Mouse (Mus musculus): Measurements from ENCODE around the gene Lmtk2. TPM values are rescaled to one million over a fixed set of nuclear protein-coding genes. Genes with fewer than 3 reads are reported as not detected.
A peak's percentile ranks its signal among the peaks of the same experiment; 100 is the strongest.

Gene Lmtk2
- total RNA-seq, 2 experiments from 2014 or later = 26.0 to 27.2 TPM

- DNase-seq = no peak
- intact Hi-C loops (cut with DNase I) = loop anchor here (10.0 kb wide), 1 partner anchor 530 kb away; no protein-coding TSS in a partner anchor
These were observed 104.1 kb downstream of the Lmtk2 start for GRCm38 (mm10) chr5:144204303-144204702.

- DNase-seq = no peak
- intact Hi-C loops (cut with DNase I) = loop anchor here (10.0 kb wide), 1 partner anchor 530 kb away; no protein-coding TSS in a partner anchor
These were observed 104.7 kb downstream of the Lmtk2 start for GRCm38 (mm10) chr5:144204911-144205310.

- no peak for DNase-seq
- intact Hi-C loops (cut with DNase I) = loop anchor here (10.0 kb wide), 1 partner anchor 529 kb away; no protein-coding TSS in a partner anchor
These were observed 105.8 kb downstream of the Lmtk2 start for GRCm38 (mm10) chr5:144206069-144206468.

- intact Hi-C loops (cut with DNase I) = loop anchor here (10.0 kb wide), 1 partner anchor 527 kb away; no protein-coding TSS in a partner anchor
- peak; percentile 40 to 65 for DNase-seq
These were observed 107.2 kb downstream of the Lmtk2 start for GRCm38 (mm10) chr5:144207478-144207877.

DNA sequence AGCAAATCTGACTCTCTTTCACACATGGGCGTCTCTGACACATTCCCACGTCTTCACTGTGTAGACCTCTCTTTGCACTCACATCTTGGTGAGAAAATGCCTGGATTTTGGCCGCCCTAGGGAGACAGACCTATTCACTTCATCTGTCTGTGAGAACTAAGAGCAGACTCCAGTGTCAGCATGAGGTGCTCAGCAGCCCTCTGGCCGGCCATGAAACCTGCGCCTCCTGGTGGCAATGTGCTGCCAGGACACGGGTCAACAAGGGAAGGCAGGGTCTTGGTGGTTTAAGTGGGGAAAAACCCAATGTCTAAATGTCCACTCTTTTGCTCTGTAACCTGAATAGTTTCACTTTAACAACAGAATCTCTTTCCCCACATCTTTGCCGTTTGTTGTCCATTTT, 114.2 kb downstream of the Lmtk2 start:
- peak; percentile 45 to 70 for DNase-seq
- intact Hi-C loops (cut with DNase I) = loop anchor here (5.0 kb wide), 1 partner anchor 172 kb away; no protein-coding TSS in a partner anchor

- no peak for DNase-seq
- intact Hi-C loops (cut with DNase I) = no loop called here
These were observed 115.8 kb downstream of the Lmtk2 start for GRCm38 (mm10) chr5:144215992-144216391.

GRCm38 (mm10) chr5:144218061-144218460, 117.8 kb downstream of the Lmtk2 start:
- no peak for DNase-seq
- intact Hi-C loops (cut with DNase I) = no loop called here

DNA sequence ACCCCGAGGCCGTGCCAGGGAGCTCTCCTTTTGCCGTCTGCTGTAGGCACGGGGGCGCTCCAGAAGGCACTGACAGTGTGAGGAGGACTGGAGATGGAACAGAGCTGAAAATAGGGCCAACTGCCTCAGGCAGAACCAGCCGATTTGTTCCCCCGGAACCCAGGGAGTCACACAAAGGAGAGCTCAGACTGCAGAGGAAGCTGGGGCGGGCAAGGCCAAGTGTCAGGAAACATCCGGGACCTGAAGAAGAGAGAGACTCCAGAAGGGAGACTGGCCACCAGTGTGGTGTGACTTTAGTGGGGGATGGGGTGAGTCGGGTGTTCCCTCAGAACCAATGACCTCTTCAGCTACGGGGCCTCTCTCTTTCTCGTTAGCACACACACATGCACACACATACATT, 119.1 kb downstream of the Lmtk2 start:
- DNase-seq = no peak
- intact Hi-C loops (cut with DNase I) = no loop called here

GRCm38 (mm10) chr5:144219936-144220335, 119.7 kb downstream of the Lmtk2 start:
- no peak for DNase-seq
- intact Hi-C loops (cut with DNase I) = no loop called here

GRCm38 (mm10) chr5:144221305-144221704, 121.1 kb downstream of the Lmtk2 start:
- DNase-seq = no peak
- intact Hi-C loops (cut with DNase I) = no loop called here

DNA sequence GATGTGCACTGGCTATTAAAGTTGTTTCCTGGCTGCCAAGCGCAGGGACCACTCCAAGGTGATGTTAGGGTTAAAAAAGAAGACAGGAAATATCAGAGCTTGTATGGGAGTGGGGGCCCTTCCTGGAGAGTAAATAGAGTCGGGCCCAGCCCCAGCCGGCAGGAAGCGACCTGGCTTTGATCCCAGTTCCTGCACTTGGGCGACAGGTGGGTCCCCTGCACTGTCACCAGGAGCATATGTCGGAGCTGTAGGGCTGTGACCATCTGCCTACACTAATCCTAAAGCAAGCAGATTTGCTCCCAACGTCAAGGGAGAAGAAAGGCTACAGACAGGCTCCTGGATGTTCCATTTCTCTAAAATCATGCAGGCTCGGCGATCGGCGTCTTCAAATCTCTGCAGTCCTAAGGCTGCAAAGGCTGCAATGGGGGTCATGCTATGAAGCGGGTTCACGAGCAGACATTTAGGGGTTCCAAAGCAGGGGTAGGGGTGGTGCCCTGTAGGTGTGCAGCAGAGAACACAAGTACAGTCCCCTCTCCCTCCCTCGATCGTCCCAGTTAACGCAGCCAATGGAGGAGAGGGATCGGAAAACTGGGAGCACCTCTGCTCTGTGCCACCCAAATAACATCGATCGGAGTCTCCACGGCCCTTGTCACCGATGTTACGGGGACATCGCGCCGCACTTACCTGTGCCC, 122.7 kb downstream of the Lmtk2 start:
- intact Hi-C loops (cut with DNase I) = loop anchor here (2.0 kb wide), 1 partner anchor 30 kb away; no protein-coding TSS in a partner anchor
- DNase-seq = peak; percentile 64 to 66

DNA sequence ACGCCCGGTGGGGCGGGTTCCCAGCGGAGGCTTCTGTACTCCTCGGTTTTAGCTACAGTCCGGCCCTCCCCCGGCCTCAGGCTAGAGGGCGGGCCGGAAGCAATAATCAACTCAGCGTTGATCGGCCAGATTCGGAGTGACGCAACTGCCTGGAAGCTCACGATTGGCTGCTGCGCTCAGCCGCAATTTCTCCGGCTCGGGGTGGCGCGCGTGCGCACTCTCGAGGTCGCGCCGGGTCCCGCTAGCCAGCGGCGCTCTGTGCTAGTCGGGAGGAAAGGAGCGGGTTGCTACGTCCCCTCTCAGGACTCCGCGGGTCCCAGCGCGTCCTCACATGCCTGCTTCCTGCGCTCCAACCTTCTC, 123.2 kb downstream of the Lmtk2 start, which contains the start of gene Tecpr1:
Gene Tecpr1, minus strand, starts transcription at position 113 of the 360 bp plus-strand sequence.
- DNase-seq = peak; percentile 94 to 95
- intact Hi-C loops (cut with DNase I) = loop anchor here (2.0 kb wide), 1 partner anchor 29 kb away; no protein-coding TSS in a partner anchor

DNA sequence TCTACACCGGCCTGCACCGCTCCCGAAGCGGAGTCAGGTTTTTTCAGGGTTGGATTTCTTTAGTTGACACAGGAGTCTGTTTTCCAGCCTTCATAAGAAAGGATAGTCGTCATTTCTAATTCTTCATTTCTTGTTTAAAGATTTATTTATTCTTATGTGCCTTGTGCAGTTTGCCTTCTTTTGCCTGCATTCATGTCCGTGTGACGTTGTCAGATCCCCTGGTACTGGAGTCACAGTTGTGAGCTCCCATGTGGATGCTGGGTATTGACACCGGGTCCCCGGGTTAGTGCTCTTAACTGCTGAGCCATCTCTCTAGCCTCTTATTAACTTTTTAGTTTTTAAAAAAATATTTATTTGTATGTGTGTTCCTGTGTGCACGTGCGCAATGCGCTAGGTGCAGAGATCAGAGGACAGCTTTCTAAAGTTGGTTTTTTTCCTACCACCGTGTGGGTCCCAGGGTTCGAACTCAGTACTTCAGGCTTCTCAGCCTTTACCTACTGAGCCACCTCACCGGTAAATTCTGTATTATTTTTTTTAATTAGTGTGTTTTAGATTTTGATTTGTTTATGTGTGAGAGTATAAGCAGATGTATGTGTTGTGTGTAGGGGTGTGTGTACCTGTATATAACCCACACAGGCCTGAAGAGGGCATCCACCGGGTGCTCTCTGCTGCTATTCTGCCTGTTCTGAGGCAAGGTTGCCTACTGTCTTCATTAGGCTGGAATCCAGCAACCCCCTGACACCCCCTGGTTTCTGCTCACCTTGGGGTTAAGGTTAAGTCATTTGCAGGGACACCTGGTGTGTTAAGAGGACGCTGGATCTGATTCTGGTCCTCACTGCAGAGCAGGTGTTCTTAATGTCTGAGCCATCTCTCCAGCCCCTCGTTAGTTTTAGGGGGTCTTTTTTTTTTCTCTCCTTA, 123.9 kb downstream of the Lmtk2 start:
- intact Hi-C loops (cut with DNase I) = loop anchor here (2.0 kb wide), 1 partner anchor 29 kb away; no protein-coding TSS in a partner anchor
- no peak for DNase-seq

DNA sequence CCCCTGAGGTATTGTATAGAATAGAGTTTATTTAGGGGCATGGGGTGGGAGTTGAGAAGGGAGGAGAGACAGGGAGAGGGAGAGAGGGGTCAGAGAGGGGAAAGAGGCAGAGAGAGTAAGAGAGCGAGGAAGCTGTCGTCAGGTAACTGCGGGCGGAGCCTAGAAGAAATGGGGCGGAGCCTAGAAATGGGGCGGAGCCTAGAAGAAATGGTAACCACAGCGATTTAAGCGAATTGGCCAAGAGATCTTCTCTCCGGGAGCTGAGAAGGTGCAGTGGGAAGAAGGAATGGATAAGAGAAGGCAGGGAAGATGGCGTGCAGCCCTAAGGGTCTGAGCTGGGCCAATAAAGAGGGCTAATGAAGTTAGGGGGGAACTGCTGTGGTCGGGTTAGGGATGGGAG, 126.0 kb downstream of the Lmtk2 start:
- intact Hi-C loops (cut with DNase I) = no loop called here
- DNase-seq = no peak

- DNase-seq = no peak
- intact Hi-C loops (cut with DNase I) = no loop called here
These were observed 130.0 kb downstream of the Lmtk2 start for GRCm38 (mm10) chr5:144230216-144230615.

DNA sequence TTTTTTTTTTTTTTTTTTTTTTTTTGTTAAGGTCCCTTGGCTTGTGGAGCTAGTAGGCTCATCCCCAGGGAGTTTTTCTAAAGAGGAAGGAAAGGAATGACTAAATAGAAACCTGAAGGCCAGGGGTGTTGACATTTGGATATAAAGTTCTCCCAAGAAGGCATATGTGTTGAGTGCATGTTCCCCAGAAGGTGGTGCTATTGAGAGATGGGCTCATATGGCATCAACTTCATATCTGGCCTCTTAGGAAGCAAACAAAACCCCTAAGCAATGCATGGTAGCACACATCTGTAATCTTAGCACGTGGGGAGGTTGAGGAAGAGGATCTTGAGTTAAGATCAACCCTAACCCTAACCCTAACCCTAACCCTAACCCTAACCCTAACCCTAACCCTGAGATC, 131.2 kb downstream of the Lmtk2 start:
- intact Hi-C loops (cut with DNase I) = no loop called here
- no peak for DNase-seq

DNA sequence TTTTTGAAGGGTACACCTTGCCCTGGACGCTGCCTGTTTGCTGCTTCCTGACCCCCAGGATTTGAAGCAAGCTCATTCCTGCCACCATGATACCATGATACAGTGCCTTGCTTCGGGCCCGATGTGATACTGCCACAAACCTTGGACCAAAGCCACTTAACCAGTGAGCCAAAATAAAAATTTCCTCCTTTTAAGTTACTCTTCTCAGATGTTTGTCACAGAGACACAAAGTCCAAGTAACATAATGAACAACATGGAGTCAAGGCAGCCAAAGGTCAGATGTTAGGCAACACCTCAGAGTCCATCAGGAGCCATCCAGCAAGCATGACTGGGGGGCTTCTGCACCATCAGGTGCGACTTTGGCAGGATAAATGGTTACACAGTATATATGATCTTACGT, 132.3 kb downstream of the Lmtk2 start:
- no peak for DNase-seq
- intact Hi-C loops (cut with DNase I) = no loop called here

DNA sequence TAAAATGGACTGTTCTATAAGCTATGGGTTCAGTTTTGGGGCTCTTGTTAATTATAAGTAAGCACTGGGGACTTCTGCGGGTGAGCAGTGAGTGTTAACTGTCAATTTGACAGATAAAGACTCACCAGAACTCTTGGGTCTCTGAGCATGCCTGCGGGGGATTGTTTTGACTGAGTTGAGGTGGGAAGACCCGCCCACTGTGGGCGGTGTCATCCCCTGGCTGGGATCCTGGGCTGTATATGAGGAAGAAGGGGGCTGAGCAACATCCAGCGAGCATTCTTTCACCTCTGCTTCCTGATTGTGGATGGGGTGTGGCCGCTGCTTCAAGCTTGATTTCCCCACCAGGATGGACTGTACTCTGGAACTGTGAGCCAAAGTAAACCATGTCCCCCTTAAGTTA, 134.0 kb downstream of the Lmtk2 start:
- no peak for DNase-seq
- intact Hi-C loops (cut with DNase I) = no loop called here

GRCm38 (mm10) chr5:144234714-144235113, 134.5 kb downstream of the Lmtk2 start:
- no peak for DNase-seq
- intact Hi-C loops (cut with DNase I) = no loop called here
